Mouse (Mus musculus): ENCODE results near the gene Grb7. TPM values are rescaled to one million over a fixed set of nuclear protein-coding genes. Genes with fewer than 3 reads are reported as not detected.

Gene Grb7
- total RNA-seq, 2 experiments from 2014 or later, result 2.0 to 2.5 TPM

GRCm38 (mm10) chr11:98492959-98493358, 46.8 kb downstream of the Grb7 start:
- intact Hi-C loops (cut with DNase I), result no loop called here
- DNase-seq (ENCODE audit: extremely low spot score in 1 of 2, low spot score in 2 of 2), result no peak
- TF ChIP-seq CTCF (IDR thresholded peaks at IDR 0.05), result no peak
- no peak overlapping the region for H3K27ac ChIP-seq
- H3K4me3 ChIP-seq, result no peak overlapping the region

- no peak overlapping the region for H3K27ac ChIP-seq
- H3K4me3 ChIP-seq, result no peak overlapping the region
- no peak for TF ChIP-seq CTCF (IDR thresholded peaks at IDR 0.05)
- intact Hi-C loops (cut with DNase I), result no loop called here
- no peak for DNase-seq (ENCODE audit: extremely low spot score in 1 of 2, low spot score in 2 of 2)
Measured at GRCm38 (mm10) chr11:98493394-98493793, 47.2 kb downstream of the Grb7 start.

- intact Hi-C loops (cut with DNase I), result no loop called here
- no peak overlapping the region for H3K27ac ChIP-seq
- no peak overlapping the region for H3K4me3 ChIP-seq
- DNase-seq (ENCODE audit: extremely low spot score in 1 of 2, low spot score in 2 of 2), result no peak
- TF ChIP-seq CTCF (IDR thresholded peaks at IDR 0.05), result no peak
Measured at GRCm38 (mm10) chr11:98495176-98495719, 49.1 kb downstream of the Grb7 start.

- intact Hi-C loops (cut with DNase I), result no loop called here
- no peak overlapping the region for H3K27ac ChIP-seq
- H3K4me3 ChIP-seq, result no peak overlapping the region
- TF ChIP-seq CTCF (IDR thresholded peaks at IDR 0.05), result no peak
- no peak for DNase-seq (ENCODE audit: extremely low spot score in 1 of 2, low spot score in 2 of 2)
Measured at GRCm38 (mm10) chr11:98497388-98498288, 51.4 kb downstream of the Grb7 start.

- TF ChIP-seq CTCF (IDR thresholded peaks at IDR 0.05), result no peak
- intact Hi-C loops (cut with DNase I), result no loop called here
- no peak overlapping the region for H3K4me3 ChIP-seq
- H3K27ac ChIP-seq, result no peak overlapping the region
- no peak for DNase-seq (ENCODE audit: extremely low spot score in 1 of 2, low spot score in 2 of 2)
Measured at GRCm38 (mm10) chr11:98504926-98505325, 58.7 kb downstream of the Grb7 start.

Other genes starting within 250 kb of the Grb7 start
- 10 to 100 TPM; 40.0 to 40.3 TPM for gene Cdk12, start 243.3 kb upstream of the Grb7 start, total RNA-seq (2021)
- 10 to 100 TPM; 70.2 to 76.3 TPM for gene Neurod2, start 116.7 kb upstream of the Grb7 start, total RNA-seq (2021)
- gene Ppp1r1b, start 98.0 kb upstream of the Grb7 start, total RNA-seq (2021), result 100 to 1,000 TPM; 146 to 208 TPM
- 10 to 100 TPM; 35.7 to 42.4 TPM for gene Stard3, start 88.0 kb upstream of the Grb7 start, total RNA-seq (2021)
- 1 to 10 TPM; 8.7 to 10.0 TPM for gene Tcap, start 62.6 kb upstream of the Grb7 start, total RNA-seq (2021)
- under 1 TPM in 1 of 2 experiments, not detected in 1; 0.51 TPM for gene Pnmt, start 59.9 kb upstream of the Grb7 start, total RNA-seq (2021)
- 10 to 100 TPM; 10.2 to 11.9 TPM for gene Pgap3, start 45.9 kb upstream of the Grb7 start, total RNA-seq (2021)
- 1 to 10 TPM; 1.8 to 1.9 TPM for gene Erbb2, start 33.9 kb upstream of the Grb7 start, total RNA-seq (2021)
- gene Mien1, start 7.4 kb upstream of the Grb7 start, total RNA-seq (2021), result 100 to 1,000 TPM; 100 to 106 TPM
- under 1 TPM; 0.11 to 0.33 TPM for gene Ikzf3, start 99.6 kb downstream of the Grb7 start, total RNA-seq (2021)
- gene Zpbp2, start 104.7 kb downstream of the Grb7 start, total RNA-seq (2021), result not detected
- gene Ormdl3, start 141.0 kb downstream of the Grb7 start, total RNA-seq (2021), result 10 to 100 TPM; 45.9 to 47.9 TPM
- gene Lrrc3c, start 151.9 kb downstream of the Grb7 start, total RNA-seq (2021), result not detected
- 10 to 100 TPM in 1 of 2 experiments, 1 to 10 TPM in 1; 8.8 to 12.1 TPM for gene Gm12355, start 179.3 kb downstream of the Grb7 start, total RNA-seq (2021)
- under 1 TPM; 0.23 to 0.27 TPM for gene Gsdma3, start 180.0 kb downstream of the Grb7 start, total RNA-seq (2021)
- not detected for gene Gsdma2, start 200.4 kb downstream of the Grb7 start, total RNA-seq (2021)
- not detected for gene Gsdma, start 218.0 kb downstream of the Grb7 start, total RNA-seq (2021)
- 100 to 1,000 TPM; 132 TPM for gene Psmd3, start 236.2 kb downstream of the Grb7 start, total RNA-seq (2021)